Comparison of ENCODE assay signal across 12 mouse cellular contexts in genomic region chr9:49206331-49206730, GRCm38 (mm10). TPM values are rescaled to one million over a fixed set of nuclear protein-coding genes. Genes with fewer than 3 reads are reported as not detected.
A peak's percentile ranks its signal among the peaks of the same experiment; 100 is the strongest.
DNase-seq lines count a peak whose midpoint lies in the region; ATAC-seq lines count a peak whose summit lies in the region.
"Had no signal": no experiment of that assay in that cellular context is flagged by ENCODE, and none has a peak within 500 bp of the region (broad histone marks: within the 10 kb centered on the region; RNA-seq: fewer than 3 reads in every experiment).

No protein-coding gene starts in this region.

- 0 out of 2 replicates have a peak, but pooled peaks cover 7% of the 10 kb centered on the region for H3K4me1 ChIP-seq in embryonic facial prominence, embryonic 15.5 days

- H3K4me3 ChIP-seq in embryonic facial prominence, embryonic 15.5 days (replicated peaks), result peak overlapping the region; percentile 4; the same call in 1 of the 2 replicates

- intact Hi-C loops in left cerebral cortex, postnatal 14 days (cut with DNase I), result no loop called here

- DNase-seq in layer of hippocampus, adult 18-20 months (ENCODE audit: low spot score in 2 of 2), result peak; percentile 22 to 49
- DNase-seq in layer of hippocampus, postnatal 25 days (ENCODE audit: extremely low spot score in 1 of 2, low spot score in 1 of 2), result no peak
- DNase-seq in embryo, embryonic 11.5 days (ENCODE audit: low read depth, low spot score), result peak; percentile 34
- DNase-seq in mesoderm, embryonic 11.5 days (ENCODE audit: low read depth, low spot score), result peak; percentile 63
- DNase-seq in left cerebral cortex, postnatal 14 days (ENCODE audit: low spot score in 2 of 2), result no peak
- DNase-seq: gastrocnemius, postnatal 25 days had no signal

- H3K27me3 ChIP-seq in embryonic facial prominence, embryonic 15.5 days, result no peaks in the 10 kb centered on the region

- H3K9me3 ChIP-seq in embryonic facial prominence, embryonic 15.5 days (replicated peaks), result no peaks in the 10 kb centered on the region

- 14% methylated on average over 15 of the region's 15 CpGs for WGBS in embryonic facial prominence, embryonic 15.5 days

- no peaks in the 10 kb centered on the region for H3K36me3 ChIP-seq in embryonic facial prominence, embryonic 15.5 days

- peak overlapping the region; percentile 15; the same call in 1 of the 2 replicates for H3K4me2 ChIP-seq in embryonic facial prominence, embryonic 15.5 days (replicated peaks)

- H3K27ac ChIP-seq in embryonic facial prominence, embryonic 15.5 days (replicated peaks), result no peak overlapping the region
- H3K27ac ChIP-seq: macrophage had no signal

- no peak overlapping the region for H3K9ac ChIP-seq in embryonic facial prominence, embryonic 15.5 days

- ATAC-seq in embryonic facial prominence, embryonic 15.5 days (ENCODE audit: insufficient number of reproducible peaks, low FRiP score, low TSS enrichment, low read depth), result 0 out of 2 replicates have a peak, but pooled peaks have one; percentile 15
- no peak; the same call in 1 of the 2 replicates for ATAC-seq in frontal cortex, adult (ENCODE audit: low TSS enrichment)

RNA-seq across cellular contexts. Expression of gene Gm4894, which starts 44.0 kb away (rescaled TPM):
- total RNA-seq in layer of hippocampus, adult 18-20 months (2021), result not detected
- not detected for total RNA-seq in layer of hippocampus, postnatal 25 days (2021)
- polyA plus RNA-seq in embryonic facial prominence, embryonic 15.5 days (2015; fragmentation: Nextera tagmentation; extraction: Ambion mirVana), result not detected in 2 replicates
- total RNA-seq in left cerebral cortex, postnatal 14 days (2021), result not detected
- total RNA-seq: gastrocnemius, postnatal 25 days; hematopoietic stem cell, adult 5-6 weeks; left cerebral cortex, postnatal 25 days had no signal
- polyA plus RNA-seq: macrophage; stomach, embryonic 14.5 days had no signal

Comparison
In these comparisons a context has a peak if more than half of its experiments do, and no peak if none do; other contexts are left out.
1. DNase-seq: peak in layer of hippocampus, adult 18-20 months (2 of 2), embryo, embryonic 11.5 days (single experiment) and mesoderm, embryonic 11.5 days (single experiment); none in layer of hippocampus, postnatal 25 days (0 of 2) and left cerebral cortex, postnatal 14 days (0 of 2).